Mouse (Mus musculus) cerebellum, adult 18-20 months (tissue): ENCODE data around the gene Lgi4.
A peak's percentile ranks its signal among the peaks of the same experiment; 100 is the strongest.

ENCODE experiments used
- DNase-seq, 2 experiments: peaks; one replicate each; pipeline ENCODE4 v3.0.0; 2021

Gene Lgi4

DNA sequence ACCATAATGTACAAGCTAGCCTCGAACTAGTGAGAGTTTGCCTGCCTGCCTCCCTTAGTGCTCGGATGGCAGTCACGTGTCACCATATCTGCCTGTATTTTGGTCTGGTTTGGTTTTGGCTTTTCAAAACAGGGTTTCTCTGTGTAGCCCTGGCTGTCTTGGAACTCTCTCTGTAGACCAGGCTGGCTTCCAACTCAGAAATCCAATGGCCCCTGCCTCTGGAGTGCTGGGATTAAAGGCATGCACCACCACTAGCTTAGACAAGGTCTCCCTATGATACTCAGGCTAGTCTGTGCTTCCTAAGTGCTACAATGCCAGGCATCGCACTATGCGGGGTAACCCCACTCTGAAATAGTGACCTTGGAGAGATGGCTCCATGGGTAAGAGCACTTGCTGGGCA lies 50.7 kb downstream of the Lgi4 start:
- DNase-seq = no peak

DNA sequence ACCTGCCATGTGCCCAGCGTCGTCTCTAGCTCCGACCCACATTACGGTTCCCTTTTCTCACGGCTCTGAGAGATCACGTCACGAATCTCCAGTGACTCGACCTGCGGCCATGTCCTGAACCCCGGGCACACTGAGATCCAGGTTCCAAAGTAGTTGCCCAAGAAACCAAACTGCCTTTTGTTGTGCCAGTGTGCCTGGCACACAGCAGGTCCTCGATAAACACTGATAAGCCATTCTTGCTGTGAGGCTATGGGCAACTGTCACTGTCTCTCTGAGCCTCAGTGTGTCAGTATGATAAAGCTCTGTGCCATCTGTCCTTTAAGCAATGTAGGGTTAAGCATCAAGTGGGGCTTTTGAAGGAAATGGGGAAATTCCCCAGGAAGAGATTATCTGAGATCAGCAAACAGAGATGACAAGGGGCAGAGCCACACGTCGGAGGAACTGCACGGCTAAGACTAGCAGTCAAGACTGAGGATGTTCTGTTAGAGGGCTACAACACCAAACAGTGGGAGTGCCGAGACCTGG lies 51.8 kb downstream of the Lgi4 start:
- DNase-seq = no peak

DNA sequence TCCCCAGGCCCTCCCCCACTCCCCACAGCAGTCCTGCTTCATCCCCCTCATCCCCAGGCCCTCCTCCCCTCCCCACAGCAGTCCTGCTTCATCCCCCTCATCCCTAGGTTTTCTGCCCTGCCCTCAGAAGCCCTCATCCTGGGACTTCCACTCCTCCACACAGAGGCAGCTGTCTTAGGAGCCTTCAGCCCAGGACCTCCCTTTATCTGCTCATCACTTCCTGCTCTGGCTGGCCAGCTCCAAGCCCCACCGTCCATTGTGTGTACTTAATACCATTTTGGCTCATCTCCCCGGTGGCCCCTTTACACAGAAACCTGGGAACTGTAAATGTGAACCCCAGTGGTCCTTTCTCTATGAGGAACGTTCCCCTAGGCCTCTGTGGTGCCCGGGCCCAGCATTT lies 52.9 kb downstream of the Lgi4 start:
- no peak for DNase-seq

DNA sequence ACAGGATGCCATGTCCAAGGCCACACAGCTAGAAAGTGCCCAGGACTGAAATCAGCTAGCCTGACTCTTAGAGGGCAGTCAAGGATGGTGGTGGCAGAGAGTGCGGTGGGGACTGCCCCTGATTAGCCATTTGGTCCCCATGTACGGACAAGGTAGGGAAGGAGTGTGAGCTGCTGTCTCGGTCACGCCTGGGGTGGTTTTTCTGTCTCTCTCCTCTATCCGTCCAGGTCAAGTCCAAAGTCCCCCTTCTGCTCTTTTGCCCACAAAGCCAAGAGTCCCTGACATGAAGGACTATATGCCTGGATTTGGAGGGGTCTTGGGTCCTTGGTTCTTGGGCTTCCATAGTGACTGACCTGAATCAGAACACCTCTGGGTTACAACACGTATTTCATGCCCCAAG lies 54.7 kb downstream of the Lgi4 start:
- DNase-seq = no peak

DNA sequence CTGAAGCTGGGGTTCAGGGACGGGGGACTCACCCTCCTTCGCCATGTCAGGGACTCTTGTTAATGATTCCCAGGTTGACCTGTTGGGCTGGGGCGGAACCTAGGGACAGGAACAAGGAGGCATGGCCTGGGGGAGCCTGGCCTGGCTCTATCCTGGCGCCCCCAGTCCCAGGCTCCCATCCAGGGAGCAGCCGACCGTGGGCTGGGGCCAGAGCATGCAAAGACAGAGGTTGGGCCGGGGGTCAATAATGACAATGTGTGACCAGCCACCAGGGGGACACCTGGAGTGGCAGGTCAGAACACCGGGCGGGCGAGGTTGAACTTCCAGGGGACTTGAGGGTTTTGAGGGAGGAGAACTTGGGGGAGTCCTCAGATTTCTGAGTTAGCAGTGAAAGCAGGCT lies 55.5 kb downstream of the Lgi4 start:
- no peak for DNase-seq

DNA sequence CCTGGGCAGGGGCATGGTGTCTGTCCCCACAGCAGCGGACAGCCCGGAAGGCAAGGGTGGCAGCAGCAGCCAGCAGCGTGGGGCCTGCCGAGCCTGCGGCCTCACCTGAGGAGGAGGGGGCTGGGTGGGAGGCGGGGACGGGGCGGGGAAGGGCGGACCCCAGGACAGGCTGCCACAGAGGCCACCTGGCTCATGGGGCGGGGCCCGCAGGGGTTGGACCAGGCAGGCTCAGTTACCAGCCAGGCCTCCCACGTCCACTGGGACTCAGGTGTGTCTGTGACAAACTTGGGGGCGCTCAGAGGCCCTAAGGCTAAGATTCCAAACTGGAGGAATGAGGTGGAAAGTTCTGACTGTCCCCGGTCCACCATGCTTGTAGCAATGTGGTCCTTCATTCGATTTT lies 56.0 kb downstream of the Lgi4 start, which contains the start of gene Hpn:
Hpn (minus strand) TSS at position 109 of the 400 bp plus-strand sequence.
- DNase-seq = no peak

DNA sequence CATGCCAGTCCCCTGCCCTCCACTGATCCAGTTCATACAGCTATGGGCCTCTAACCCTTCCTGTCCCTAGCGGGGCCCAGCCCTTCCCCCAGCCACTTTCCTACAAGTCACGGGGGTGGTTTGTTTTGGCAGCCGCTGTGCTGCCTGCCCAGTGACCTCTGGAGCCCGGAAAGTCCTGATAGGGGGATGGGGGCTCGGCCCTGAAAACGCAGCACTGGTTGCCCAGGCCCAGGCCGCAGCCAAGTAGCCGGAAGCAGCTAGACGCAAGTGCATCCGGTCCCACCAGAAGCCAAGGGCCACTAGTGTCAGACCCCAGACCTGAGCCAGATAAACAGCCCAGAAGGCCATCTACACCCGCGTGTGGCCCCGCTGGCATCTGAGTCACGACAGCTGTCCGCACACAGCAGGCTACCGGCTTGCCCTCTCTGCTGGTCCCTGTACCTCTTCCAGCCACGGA lies 56.5 kb downstream of the Lgi4 start:
- DNase-seq = peak; percentile 71 to 73

DNA sequence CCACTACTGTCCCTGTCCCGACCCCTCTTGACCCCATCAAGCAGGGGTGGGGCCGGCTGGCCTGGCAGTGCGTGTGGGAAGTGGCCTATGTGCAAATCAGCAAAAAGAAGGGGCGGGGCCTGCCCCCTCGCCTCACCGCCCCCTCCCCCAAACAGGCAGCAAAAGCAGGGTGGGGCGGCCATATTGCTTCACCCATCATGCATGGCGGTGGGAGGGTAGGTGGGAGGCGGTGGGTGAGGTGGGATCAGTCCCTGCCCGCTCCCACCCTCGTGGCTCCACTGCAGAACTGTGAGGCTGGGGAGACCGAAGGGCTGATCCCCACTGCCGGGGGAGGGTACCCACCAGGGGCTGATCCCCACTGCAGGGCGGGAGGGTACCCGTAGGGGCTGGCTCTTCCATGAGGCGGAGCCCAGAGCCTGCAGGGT lies 57.6 kb downstream of the Lgi4 start:
- DNase-seq = peak in 1 of 2 experiments; percentile 35

DNA sequence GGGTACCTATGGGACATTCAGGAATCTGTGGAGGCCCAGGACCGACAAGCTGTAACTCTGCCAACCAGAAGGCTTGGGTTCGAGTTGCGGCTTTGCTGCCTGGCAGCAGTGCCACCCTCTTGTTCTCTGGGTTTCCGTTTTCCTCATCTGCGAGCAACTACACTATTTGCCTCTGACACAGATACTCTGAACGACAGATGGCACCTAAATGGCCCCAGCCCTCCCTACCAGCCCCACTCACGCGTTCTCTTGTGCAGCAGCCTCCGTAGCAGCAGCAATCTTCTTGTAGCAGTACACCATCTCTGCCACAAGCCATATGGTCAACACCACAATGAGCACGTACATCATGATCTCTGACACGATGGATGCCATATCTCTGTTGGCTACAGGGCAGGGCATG lies 58.3 kb downstream of the Lgi4 start:
- DNase-seq = peak; percentile 62 to 65

DNA sequence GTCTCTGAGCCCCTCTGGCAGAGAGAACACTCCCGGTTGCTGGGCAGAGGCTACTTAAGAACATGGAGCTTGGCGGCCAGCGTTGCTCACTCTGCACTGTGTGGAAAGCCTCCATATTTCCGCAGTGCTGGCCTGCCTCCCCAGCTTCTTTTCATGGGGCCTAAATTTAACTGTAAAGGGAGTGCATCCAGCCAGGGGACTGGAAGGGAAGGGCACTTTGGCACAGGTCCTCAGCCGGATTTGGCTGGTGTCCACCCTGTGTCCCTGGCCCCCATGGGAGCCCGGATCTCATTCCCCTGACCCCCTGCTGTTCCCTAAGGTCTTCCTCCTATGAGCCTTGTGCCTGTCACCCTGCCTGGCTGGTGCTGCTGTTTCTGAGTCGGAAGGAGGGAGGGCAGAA lies 59.3 kb downstream of the Lgi4 start:
- peak; percentile 70 to 75 for DNase-seq

DNA sequence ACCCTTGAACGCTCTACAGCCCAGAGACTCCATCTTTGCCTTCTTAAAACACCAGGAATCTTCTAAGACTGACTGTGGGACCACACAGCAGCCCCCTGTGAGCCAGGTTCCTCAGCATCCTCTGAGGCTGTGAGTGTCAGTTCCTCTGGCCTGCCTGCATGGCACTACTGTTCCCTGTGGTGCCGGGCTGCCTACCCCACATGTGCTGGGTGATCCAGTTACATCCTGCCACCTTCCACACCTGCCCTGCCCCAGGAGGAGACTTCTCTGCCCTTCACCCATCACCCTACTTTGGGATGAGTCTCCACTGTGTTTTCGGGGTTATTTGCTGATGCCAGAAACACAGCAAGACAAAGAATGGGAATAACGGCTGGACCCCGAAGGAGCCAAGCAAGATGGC lies 60.4 kb downstream of the Lgi4 start:
- DNase-seq = no peak
